Mouse (Mus musculus) MEL (cell line): ENCODE measurements around the gene S100a4. TPM values are rescaled to one million over a fixed set of nuclear protein-coding genes. Genes with fewer than 3 reads are reported as not detected.
A peak's percentile ranks its signal among the peaks of the same experiment; 100 is the strongest.

ENCODE experiments used
- DNase-seq: peaks from one replicate; pipeline ENCODE4 v3.0.0; 2011; ENCODE audit warnings: low read depth, low spot score
- H3K27ac ChIP-seq: 2 replicates; pipeline ENCODE4 v1.5.1; 2012; ENCODE audit warnings: low read depth, mild to moderate bottlenecking, control low read depth, low read length, moderate library complexity; ENCODE audit not compliant: control insufficient read depth
- H3K27me3 ChIP-seq, 2 experiments: fragments of 150-350 bp in 1 of 2; sonication (generic) in 1 of 2; 2 replicates each; pipeline ENCODE4 v1.6.1; 2012; ENCODE audit warnings: low read length in 2 of 2, mild to moderate bottlenecking in 2 of 2, improper control_type of control experiment in 1 of 2, moderate library complexity in 1 of 2; ENCODE audit not compliant: insufficient read depth in 2 of 2, control insufficient read depth in 1 of 2
- H3K36me3 ChIP-seq, 2 experiments: 2 replicates each; pipeline ENCODE4 v1.6.1; 2012 to 2014; ENCODE audit warnings: low read length in 2 of 2, improper control_type of control experiment in 1 of 2, inconsistent platforms in 1 of 2, mild to moderate bottlenecking in 1 of 2; ENCODE audit not compliant: insufficient read depth in 2 of 2, control insufficient read depth in 1 of 2
- H3K4me1 ChIP-seq, 2 experiments: fragments of 150-350 bp in 1 of 2; sonication (generic) in 1 of 2; 2 replicates each; pipeline ENCODE4 v1.6.1; 2012; ENCODE audit warnings: low read length in 2 of 2, improper control_type of control experiment in 1 of 2, mild to moderate bottlenecking in 1 of 2; ENCODE audit not compliant: insufficient read depth in 2 of 2, control insufficient read depth in 1 of 2
- H3K4me3 ChIP-seq, 2 experiments: fragments of 150-350 bp in 1 of 2; sonication (generic) in 1 of 2; 2 replicates each; pipeline ENCODE4 v1.5.1; 2012; ENCODE audit warnings: low read depth in 2 of 2, low read length in 2 of 2, mild to moderate bottlenecking in 2 of 2, moderate library complexity in 2 of 2, control low read depth in 1 of 2, improper control_type of control experiment in 1 of 2; ENCODE audit not compliant: control insufficient read depth in 1 of 2, insufficient read depth in 1 of 2
- H3K79me2 ChIP-seq: 2 replicates; pipeline ENCODE4 v1.6.1; 2012; ENCODE audit warnings: mild to moderate bottlenecking, low read length, moderate library complexity; ENCODE audit not compliant: control insufficient read depth, poor library complexity, insufficient read depth
- H3K9ac ChIP-seq: 2 replicates; pipeline ENCODE4 v1.6.1; 2012; ENCODE audit warnings: low read depth, mild to moderate bottlenecking, control low read depth, low read length, moderate library complexity; ENCODE audit not compliant: control insufficient read depth, poor library complexity, severe bottlenecking
- H3K9me3 ChIP-seq: fragments of 150-350 bp; sonication (generic); replicated peaks from 2 replicates; pipeline ENCODE4 v1.6.1; 2012; ENCODE audit warnings: mild to moderate bottlenecking, low read length, improper control_type of control experiment, moderate library complexity; ENCODE audit not compliant: insufficient read depth
- CTCF ChIP-seq, 3 experiments: IDR thresholded peaks in 2 of 3; conservative IDR thresholded peaks in 1 of 3; 2 replicates each; pipeline ENCODE4 v1.5.1; 2011 to 2012; ENCODE audit warnings: low read length in 3 of 3, low read depth in 2 of 3, mild to moderate bottlenecking in 2 of 3, improper control_type of control experiment in 1 of 3, inconsistent platforms in 1 of 3, mixed read lengths in 1 of 3, moderate library complexity in 1 of 3; ENCODE audit not compliant: control insufficient read depth in 1 of 3, insufficient read depth in 1 of 3, poor library complexity in 1 of 3, severe bottlenecking in 1 of 3
- E2F4 ChIP-seq: IDR thresholded peaks from 2 replicates; pipeline ENCODE4 v1.6.1; 2011; ENCODE audit warnings: low read depth, low read length, improper control_type of control experiment, borderline replicate concordance
- EP300 ChIP-seq, 2 experiments: IDR thresholded peaks; 2 replicates each; pipeline ENCODE4 v1.6.1; 2011; ENCODE audit warnings: improper control_type of control experiment in 2 of 2, low read length in 2 of 2, low read depth in 1 of 2, mild to moderate bottlenecking in 1 of 2
- ETS1 ChIP-seq: IDR thresholded peaks from 2 replicates; pipeline ENCODE4 v1.6.1; 2012; ENCODE audit warnings: low read depth, mild to moderate bottlenecking, inconsistent platforms, low read length, improper control_type of control experiment, moderate library complexity
- GATA1 ChIP-seq: IDR thresholded peaks from 2 replicates; pipeline ENCODE4 v1.6.1; 2011; ENCODE audit warnings: low read depth, low read length, improper control_type of control experiment
- MAFK ChIP-seq: IDR thresholded peaks from 2 replicates; pipeline ENCODE4 v1.6.1; 2011; ENCODE audit warnings: low read depth, mild to moderate bottlenecking, low read length, improper control_type of control experiment, borderline replicate concordance
- MAZ ChIP-seq: IDR thresholded peaks from 2 replicates; pipeline ENCODE4 v1.6.1; 2012; ENCODE audit warnings: low read depth, mild to moderate bottlenecking, inconsistent platforms, low read length, improper control_type of control experiment
- MYB ChIP-seq: IDR thresholded peaks from 2 replicates; pipeline ENCODE4 v1.6.1; 2011; ENCODE audit warnings: mild to moderate bottlenecking, low read depth, low read length, improper control_type of control experiment
- NELFE ChIP-seq: IDR thresholded peaks from 2 replicates; pipeline ENCODE4 v1.6.1; 2011; ENCODE audit warnings: low read depth, low read length, improper control_type of control experiment
- NRF1 ChIP-seq: IDR thresholded peaks from 2 replicates; pipeline ENCODE4 v1.6.1; 2014; ENCODE audit warnings: low read depth, mild to moderate bottlenecking, inconsistent platforms, low read length, improper control_type of control experiment, moderate library complexity; ENCODE audit not compliant: poor library complexity, insufficient read depth, severe bottlenecking
- POLR2A ChIP-seq, 2 experiments: IDR thresholded peaks; 2 replicates each; pipeline ENCODE4 v1.6.1; 2011 to 2012; ENCODE audit warnings: low read length in 2 of 2, mild to moderate bottlenecking in 2 of 2, control low read depth in 1 of 2, improper control_type of control experiment in 1 of 2, low read depth in 1 of 2, moderate library complexity in 1 of 2; ENCODE audit not compliant: control insufficient read depth in 1 of 2, insufficient read depth in 1 of 2, poor library complexity in 1 of 2
- POLR2AphosphoS5 ChIP-seq: IDR thresholded peaks from 2 replicates; pipeline ENCODE4 v1.6.1; 2012; ENCODE audit warnings: low read depth, borderline replicate concordance, mild to moderate bottlenecking, inconsistent platforms, low read length, moderate library complexity, mixed read lengths
- RAD21 ChIP-seq: IDR thresholded peaks from 2 replicates; pipeline ENCODE4 v1.6.1; 2011; ENCODE audit warnings: mild to moderate bottlenecking, low read depth, low read length, improper control_type of control experiment
- RCOR1 ChIP-seq: IDR thresholded peaks from 2 replicates; pipeline ENCODE4 v1.6.1; 2012; ENCODE audit warnings: low read depth, mild to moderate bottlenecking, inconsistent platforms, low read length, improper control_type of control experiment
- TBP ChIP-seq: IDR thresholded peaks from 2 replicates; pipeline ENCODE4 v1.8.0; 2011; ENCODE audit warnings: low read depth, low read length, improper control_type of control experiment
- USF1 ChIP-seq: IDR thresholded peaks from 2 replicates; pipeline ENCODE4 v1.6.1; 2014; ENCODE audit warnings: low read depth, mild to moderate bottlenecking, inconsistent platforms, low read length, improper control_type of control experiment, moderate library complexity
- polyA plus RNA-seq, 2 experiments: library from polyadenylated mRNA; stranded (reverse) in 1 of 2; unstranded in 1 of 2; fragments of >175 nt in 1 of 2; fragments of >200 nt in 1 of 2; gene quantifications; 2 replicates each; pipeline versions ENCODE4 v1.2.1 to v1.2.4; 2012; ENCODE audit warnings: low replicate concordance in 2 of 2, low read depth in 1 of 2; ENCODE audit not compliant: insufficient read length in 2 of 2, insufficient read depth in 1 of 2, missing spikeins in 1 of 2
- total RNA-seq: library from RNA; depleted of rRNA; stranded (reverse); fragments of 300-350 nt; gene quantifications from 2 replicates; pipeline ENCODE4 v1.2.3, GENCODE M21; 2012

S100a4 gene
- total and polyA plus RNA-seq, 3 experiments: 0.73 to 2.3 TPM; not detected in 1

GRCm38 (mm10) chr3:90605049-90605448 lies 1.5 kb downstream of the S100a4 start:
- peak; percentile 32; the same call in 1 of the 2 replicates for TF ChIP-seq GATA1
- 0 out of 2 replicates have a peak, but pooled peaks have one; percentile 25 for TF ChIP-seq ETS1
- no peak for TF ChIP-seq RCOR1
- peak; percentile 55 for TF ChIP-seq USF1
- Histone ChIP-seq H3K9me3 (no peaks in the 10 kb centered on the region), H3K36me3 (peaks cover 0 to 19% of the 10 kb centered on the region in 2 experiments; a peak in 2 of 4 replicates), H3K79me2 (no peaks in the 10 kb centered on the region), H3K4me3 (no peak overlapping the region), H3K4me1 (peaks cover 8 to 31% of the 10 kb centered on the region in 2 experiments), H3K27me3 (no peaks in the 10 kb centered on the region), H3K27ac (peak overlapping the region; percentile 56), H3K9ac (peak overlapping the region; percentile 6; the same call in 1 of the 2 replicates)
- DNase-seq: peak; percentile 32

GRCm38 (mm10) chr3:90605736-90606135 lies 2.2 kb downstream of the S100a4 start:
- Histone ChIP-seq H3K79me2 (no peaks in the 10 kb centered on the region), H3K27me3 (no peaks in the 10 kb centered on the region), H3K9me3 (no peaks in the 10 kb centered on the region), H3K27ac (no peak overlapping the region), H3K36me3 (peaks cover 0 to 19% of the 10 kb centered on the region in 2 experiments; a peak in 2 of 4 replicates), H3K9ac (no peak overlapping the region), H3K4me1 (peaks cover 8 to 31% of the 10 kb centered on the region in 2 experiments), H3K4me3 (no peak overlapping the region)
- TF ChIP-seq E2F4: no peak
- TF ChIP-seq MAZ: no peak
- no peak for TF ChIP-seq RAD21
- TF ChIP-seq EP300 (IDR thresholded peaks at IDR 0.05; ENCODE audit: low read depth in 1 of 2, low read length in 2 of 2): no peak
- no peak for TF ChIP-seq TBP
- no peak for TF ChIP-seq CTCF (IDR thresholded peaks at IDR 0.05 in 2 of 3, conservative IDR thresholded peaks at IDR 0.05 in 1 of 3; ENCODE audit: control insufficient read depth in 1 of 3, insufficient read depth in 1 of 3, low read depth in 2 of 3, low read length in 3 of 3, poor library complexity in 1 of 3, severe bottlenecking in 1 of 3)
- TF ChIP-seq NELFE: no peak
- TF ChIP-seq MYB: no peak
- no peak for TF ChIP-seq MAFK
- no peak for TF ChIP-seq ETS1
- no peak for TF ChIP-seq NRF1
- no peak for TF ChIP-seq POLR2A (IDR thresholded peaks at IDR 0.05; ENCODE audit: control insufficient read depth in 1 of 2, insufficient read depth in 1 of 2, low read depth in 1 of 2, low read length in 2 of 2, poor library complexity in 1 of 2)
- no peak for TF ChIP-seq POLR2AphosphoS5
- TF ChIP-seq USF1: no peak
- DNase-seq: no peak
